Mouse (Mus musculus): ENCODE data around the gene Gemin8. TPM values are rescaled to one million over a fixed set of nuclear protein-coding genes. Genes with fewer than 3 reads are reported as not detected.

Gemin8 gene
- 18.9 and 20.7 TPM in 2 replicates for polyA plus RNA-seq (2014; fragmentation: Nextera tagmentation; extraction: Ambion mirVana)

- 21% methylated on average over 31 of the region's 31 CpGs for WGBS
- peak; percentile 98 for ATAC-seq (replicated peaks; ENCODE audit: low FRiP score)
Observed at GRCm38 (mm10) chrX:166169892-166170799, at the start of gene Gemin8. Gene Gemin8 (plus strand): TSS chrX:166170454.

GRCm38 (mm10) chrX:166147158-166147846, 23.0 kb upstream of the Gemin8 start:
- 0 out of 2 replicates have a peak, but pooled peaks have one; percentile 71 for ATAC-seq (replicated peaks; ENCODE audit: low FRiP score)
- Histone ChIP-seq H3K9me3 (ENCODE audit: control insufficient read depth, low read length) (no peaks in the 10 kb centered on the region), H3K4me2 (ENCODE audit: low read depth, low read length, severe bottlenecking) (no peak overlapping the region), H3K4me1 (replicated peaks; ENCODE audit: control insufficient read depth, insufficient read depth, low read length) (no peaks in the 10 kb centered on the region), H3K9ac (ENCODE audit: low read length) (no peak overlapping the region), H3K27me3 (ENCODE audit: control insufficient read depth, insufficient read depth, low read length) (peaks cover 2% of the 10 kb centered on the region; the same call in 1 of the 2 replicates), H3K27ac (ENCODE audit: low read depth, low read length) (no peak overlapping the region), H3K4me3 (ENCODE audit: low read depth, low read length) (no peak overlapping the region), H3K36me3 (ENCODE audit: control insufficient read depth, insufficient read depth, low read length) (no peaks in the 10 kb centered on the region)
- WGBS = 58% methylated on average over 15 of the region's 15 CpGs
- DNase-seq (ENCODE audit: low spot score) = no peak

More at GRCm38 (mm10) chrX:166169892-166170799, at the start of gene Gemin8:
- Histone ChIP-seq H3K9ac (ENCODE audit: low read length) (peak within 1 kb of the TSS; percentile 44), H3K4me3 (ENCODE audit: low read depth, low read length) (peak within 1 kb of the TSS; percentile 45), H3K36me3 (ENCODE audit: control insufficient read depth, insufficient read depth, low read length) (no peaks in the 10 kb centered on the region), H3K9me3 (ENCODE audit: control insufficient read depth, low read length) (no peaks in the 10 kb centered on the region), H3K27me3 (ENCODE audit: control insufficient read depth, insufficient read depth, low read length) (no peaks in the 10 kb centered on the region; the same call in 1 of the 2 replicates), H3K27ac (ENCODE audit: low read depth, low read length) (peak within 1 kb of the TSS; percentile 68), H3K4me2 (ENCODE audit: low read depth, low read length, severe bottlenecking) (peak within 1 kb of the TSS; percentile 50), H3K4me1 (replicated peaks; ENCODE audit: control insufficient read depth, insufficient read depth, low read length) (no peaks in the 10 kb centered on the region)
- peak; percentile 94 for DNase-seq (ENCODE audit: low spot score)

DNA sequence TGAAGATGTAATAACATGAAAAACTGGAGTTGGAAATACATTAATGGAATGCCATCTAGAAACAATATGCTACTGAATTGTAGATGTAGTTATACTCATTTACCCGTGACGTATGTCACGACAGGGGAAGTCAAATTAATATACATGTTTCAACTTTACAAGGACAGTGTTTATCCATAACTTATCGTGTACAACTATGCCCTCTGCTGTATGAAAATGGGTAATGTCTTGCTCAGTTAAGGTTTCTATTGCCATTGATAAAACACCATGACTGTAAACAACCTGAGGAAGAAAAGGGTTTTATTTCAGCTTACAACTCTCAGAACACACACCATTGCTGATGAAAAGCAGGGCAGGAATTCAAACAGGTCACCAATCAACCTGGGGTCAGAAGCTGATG, 7.5 kb upstream of the Gemin8 start:
- H3K9me3 ChIP-seq (ENCODE audit: control insufficient read depth, low read length) = no peaks in the 10 kb centered on the region
- no peak overlapping the region for H3K9ac ChIP-seq (ENCODE audit: low read length)
- no peaks in the 10 kb centered on the region for H3K36me3 ChIP-seq (ENCODE audit: control insufficient read depth, insufficient read depth, low read length)
- WGBS = 65% methylated on average over 4 of the region's 4 CpGs
- H3K4me3 ChIP-seq (ENCODE audit: low read depth, low read length) = no peak overlapping the region
- no peak overlapping the region for H3K27ac ChIP-seq (ENCODE audit: low read depth, low read length)
- H3K4me1 ChIP-seq (replicated peaks; ENCODE audit: control insufficient read depth, insufficient read depth, low read length) = no peaks in the 10 kb centered on the region
- no peaks in the 10 kb centered on the region; the same call in 1 of the 2 replicates for H3K27me3 ChIP-seq (ENCODE audit: control insufficient read depth, insufficient read depth, low read length)
- H3K4me2 ChIP-seq (ENCODE audit: low read depth, low read length, severe bottlenecking) = no peak overlapping the region
- DNase-seq (ENCODE audit: low spot score) = no peak
- no peak for ATAC-seq (replicated peaks; ENCODE audit: low FRiP score)

- no peak for ATAC-seq (replicated peaks; ENCODE audit: low FRiP score)
- 8% methylated on average over 4 of the region's 4 CpGs for WGBS
Observed at GRCm38 (mm10) chrX:166167307-166167706, 2.9 kb upstream of the Gemin8 start.

GRCm38 (mm10) chrX:166167923-166168322, 2.3 kb upstream of the Gemin8 start:
- Histone ChIP-seq H3K27ac (ENCODE audit: low read depth, low read length) (no peak overlapping the region), H3K9me3 (ENCODE audit: control insufficient read depth, low read length) (no peaks in the 10 kb centered on the region), H3K4me2 (ENCODE audit: low read depth, low read length, severe bottlenecking) (no peak overlapping the region), H3K27me3 (ENCODE audit: control insufficient read depth, insufficient read depth, low read length) (no peaks in the 10 kb centered on the region; the same call in 1 of the 2 replicates), H3K4me3 (ENCODE audit: low read depth, low read length) (no peak overlapping the region), H3K4me1 (replicated peaks; ENCODE audit: control insufficient read depth, insufficient read depth, low read length) (no peaks in the 10 kb centered on the region), H3K36me3 (ENCODE audit: control insufficient read depth, insufficient read depth, low read length) (no peaks in the 10 kb centered on the region), H3K9ac (ENCODE audit: low read length) (no peak overlapping the region)
- 51% methylated on average over 3 of the region's 3 CpGs for WGBS
- DNase-seq (ENCODE audit: low spot score) (no peak), ATAC-seq (replicated peaks; ENCODE audit: low FRiP score) (no peak)

More at GRCm38 (mm10) chrX:166167307-166167706, 2.9 kb upstream of the Gemin8 start:
- H3K36me3 ChIP-seq (ENCODE audit: control insufficient read depth, insufficient read depth, low read length) = no peaks in the 10 kb centered on the region
- H3K9ac ChIP-seq (ENCODE audit: low read length) = no peak overlapping the region
- H3K4me1 ChIP-seq (replicated peaks; ENCODE audit: control insufficient read depth, insufficient read depth, low read length) = no peaks in the 10 kb centered on the region
- H3K4me3 ChIP-seq (ENCODE audit: low read depth, low read length) = no peak overlapping the region
- H3K27me3 ChIP-seq (ENCODE audit: control insufficient read depth, insufficient read depth, low read length) = no peaks in the 10 kb centered on the region; the same call in 1 of the 2 replicates
- H3K9me3 ChIP-seq (ENCODE audit: control insufficient read depth, low read length) = no peaks in the 10 kb centered on the region
- no peak overlapping the region for H3K27ac ChIP-seq (ENCODE audit: low read depth, low read length)
- no peak overlapping the region for H3K4me2 ChIP-seq (ENCODE audit: low read depth, low read length, severe bottlenecking)
- no peak for DNase-seq (ENCODE audit: low spot score)

- no peaks in the 10 kb centered on the region for H3K9me3 ChIP-seq (ENCODE audit: control insufficient read depth, low read length)
- peak overlapping the region; percentile 50 for H3K4me2 ChIP-seq (ENCODE audit: low read depth, low read length, severe bottlenecking)
- no peaks in the 10 kb centered on the region for H3K36me3 ChIP-seq (ENCODE audit: control insufficient read depth, insufficient read depth, low read length)
- no peak for DNase-seq (ENCODE audit: low spot score)
- no peaks in the 10 kb centered on the region for H3K4me1 ChIP-seq (replicated peaks; ENCODE audit: control insufficient read depth, insufficient read depth, low read length)
- 34% methylated on average over 9 of the region's 9 CpGs for WGBS
- peak overlapping the region; percentile 68 for H3K27ac ChIP-seq (ENCODE audit: low read depth, low read length)
- peak overlapping the region; percentile 45 for H3K4me3 ChIP-seq (ENCODE audit: low read depth, low read length)
- peak overlapping the region; percentile 44 for H3K9ac ChIP-seq (ENCODE audit: low read length)
- no peak for ATAC-seq (replicated peaks; ENCODE audit: low FRiP score)
- H3K27me3 ChIP-seq (ENCODE audit: control insufficient read depth, insufficient read depth, low read length) = no peaks in the 10 kb centered on the region; the same call in 1 of the 2 replicates
Observed at GRCm38 (mm10) chrX:166170800-166171738, 815 bp downstream of the Gemin8 start.

GRCm38 (mm10) chrX:166172041-166172440, 1.8 kb downstream of the Gemin8 start:
- Histone ChIP-seq H3K9me3 (ENCODE audit: control insufficient read depth, low read length) (no peaks in the 10 kb centered on the region), H3K4me2 (ENCODE audit: low read depth, low read length, severe bottlenecking) (no peak overlapping the region), H3K4me3 (ENCODE audit: low read depth, low read length) (no peak overlapping the region), H3K36me3 (ENCODE audit: control insufficient read depth, insufficient read depth, low read length) (no peaks in the 10 kb centered on the region), H3K27ac (ENCODE audit: low read depth, low read length) (no peak overlapping the region), H3K4me1 (replicated peaks; ENCODE audit: control insufficient read depth, insufficient read depth, low read length) (no peaks in the 10 kb centered on the region), H3K9ac (ENCODE audit: low read length) (no peak overlapping the region), H3K27me3 (ENCODE audit: control insufficient read depth, insufficient read depth, low read length) (no peaks in the 10 kb centered on the region; the same call in 1 of the 2 replicates)
- no peak for DNase-seq (ENCODE audit: low spot score)
- ATAC-seq (replicated peaks; ENCODE audit: low FRiP score) = no peak
- WGBS = 72% methylated on average over 4 of the region's 4 CpGs

DNA sequence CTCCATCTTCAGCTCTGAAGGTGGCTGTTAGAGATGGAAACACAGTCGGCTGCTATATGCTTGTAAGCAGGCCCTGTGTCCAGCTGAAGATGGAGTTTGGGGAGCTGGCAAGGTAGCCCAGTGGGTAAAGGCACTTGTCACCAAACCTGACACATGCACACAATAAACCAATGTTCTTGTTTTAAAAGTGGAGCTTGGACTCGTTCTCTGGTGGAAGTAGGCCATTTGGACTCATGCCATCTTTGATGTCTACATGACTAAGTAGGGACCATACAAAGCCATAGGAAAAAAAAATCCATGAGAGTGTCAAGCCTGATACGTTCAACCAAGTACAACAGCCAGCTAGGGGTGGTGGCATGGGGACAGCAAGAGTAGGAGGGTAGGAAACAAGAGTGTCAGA, 2.4 kb downstream of the Gemin8 start:
- DNase-seq (ENCODE audit: low spot score) = no peak
- 74% methylated on average over 3 of the region's 3 CpGs for WGBS
- no peak overlapping the region for H3K27ac ChIP-seq (ENCODE audit: low read depth, low read length)
- no peak overlapping the region for H3K4me3 ChIP-seq (ENCODE audit: low read depth, low read length)
- no peaks in the 10 kb centered on the region for H3K9me3 ChIP-seq (ENCODE audit: control insufficient read depth, low read length)
- H3K4me1 ChIP-seq (replicated peaks; ENCODE audit: control insufficient read depth, insufficient read depth, low read length) = no peaks in the 10 kb centered on the region
- no peaks in the 10 kb centered on the region; the same call in 1 of the 2 replicates for H3K27me3 ChIP-seq (ENCODE audit: control insufficient read depth, insufficient read depth, low read length)
- H3K36me3 ChIP-seq (ENCODE audit: control insufficient read depth, insufficient read depth, low read length) = no peaks in the 10 kb centered on the region
- no peak overlapping the region for H3K9ac ChIP-seq (ENCODE audit: low read length)
- no peak for ATAC-seq (replicated peaks; ENCODE audit: low FRiP score)
- H3K4me2 ChIP-seq (ENCODE audit: low read depth, low read length, severe bottlenecking) = no peak overlapping the region

Measured in forebrain, embryonic 11.5 days (tissue).